Mouse (Mus musculus): ENCODE measurements at regions not wholly inside any gene's neighbourhood (a gene's known extent, or its start where the extent isn't known, plus 50 kb on each side); places are given as distances from the start of the nearest gene placed in this dataset.
"Not testable (repeated sequence)": the region's sequence is repeated elsewhere in the genome, so short reads cannot be mapped to it uniquely, and the experiment has no call there.

GRCm38 (mm10) chr16:73182776-73183175, 874.7 kb downstream of the Robo1 start:
- no peak overlapping the region for H3K4me3 ChIP-seq (ENCODE audit: low read depth, low read length)
- DNase-seq (ENCODE audit: low spot score) (no peak), ATAC-seq (ENCODE audit: extremely low read depth, insufficient number of reproducible peaks, low FRiP score, poor library complexity, severe bottlenecking) (no peak)
- TF ChIP-seq POLR2AphosphoS5 (IDR thresholded peaks at IDR 0.05; ENCODE audit: insufficient replicate concordance, low read depth, low read length) (no peak), GATA2 (IDR thresholded peaks at IDR 0.05; ENCODE audit: borderline replicate concordance, low read depth, low read length) (no peak), TAL1 (conservative IDR thresholded peaks at IDR 0.05; ENCODE audit: low read depth, low read length) (no peak), GATA1 (IDR thresholded peaks at IDR 0.05; ENCODE audit: borderline replicate concordance, low read length) (no peak), CTCF (IDR thresholded peaks at IDR 0.05; ENCODE audit: low read depth, low read length) (no peak)
- no peaks in the 10 kb centered on the region for H3K36me3 ChIP-seq (replicated peaks)
- H3K27me3 ChIP-seq (ENCODE audit: insufficient read depth, low read length), result no peaks in the 10 kb centered on the region
- peaks cover 13% of the 10 kb centered on the region for H3K9me3 ChIP-seq (replicated peaks)
- H3K4me1 ChIP-seq (ENCODE audit: insufficient read depth, low read depth, low read length), result no peaks in the 10 kb centered on the region

DNA sequence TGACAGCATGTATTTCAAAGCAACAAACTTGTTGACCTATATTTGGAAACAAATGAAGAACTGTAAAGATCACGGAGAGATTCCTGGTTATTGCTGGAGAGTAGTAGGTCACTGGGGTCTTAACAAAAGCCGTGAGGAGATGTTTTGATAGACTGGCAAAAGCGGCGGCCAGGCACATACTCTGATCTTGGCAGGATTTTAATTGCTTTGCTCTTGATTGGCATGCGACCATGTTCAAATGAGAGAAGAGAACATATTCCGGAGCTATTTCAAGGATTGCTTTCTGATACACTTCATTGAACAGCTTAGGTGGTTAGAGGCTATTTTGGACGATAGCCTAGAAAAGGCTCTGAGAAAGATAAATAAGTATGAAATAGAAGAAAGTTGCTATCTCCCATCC, 874.2 kb downstream of the Robo1 start:
- no peaks in the 10 kb centered on the region for H3K27me3 ChIP-seq (ENCODE audit: insufficient read depth, low read length)
- TF ChIP-seq POLR2AphosphoS5 (IDR thresholded peaks at IDR 0.05; ENCODE audit: insufficient replicate concordance, low read depth, low read length) (no peak), GATA2 (IDR thresholded peaks at IDR 0.05; ENCODE audit: borderline replicate concordance, low read depth, low read length) (no peak), TAL1 (conservative IDR thresholded peaks at IDR 0.05; ENCODE audit: low read depth, low read length) (no peak), GATA1 (IDR thresholded peaks at IDR 0.05; ENCODE audit: borderline replicate concordance, low read length) (no peak), CTCF (IDR thresholded peaks at IDR 0.05; ENCODE audit: low read depth, low read length) (no peak)
- no peak overlapping the region for H3K4me3 ChIP-seq (ENCODE audit: low read depth, low read length)
- H3K9me3 ChIP-seq (replicated peaks), result peaks cover 13% of the 10 kb centered on the region
- no peak for ATAC-seq (ENCODE audit: extremely low read depth, insufficient number of reproducible peaks, low FRiP score, poor library complexity, severe bottlenecking)
- H3K36me3 ChIP-seq (replicated peaks), result no peaks in the 10 kb centered on the region
- no peaks in the 10 kb centered on the region for H3K4me1 ChIP-seq (ENCODE audit: insufficient read depth, low read depth, low read length)
- DNase-seq (ENCODE audit: low spot score), result no peak

- DNase-seq (ENCODE audit: low spot score) (no peak), ATAC-seq (ENCODE audit: extremely low read depth, insufficient number of reproducible peaks, low FRiP score, poor library complexity, severe bottlenecking) (no peak)
- Histone ChIP-seq H3K4me1 (ENCODE audit: insufficient read depth, low read depth, low read length) (no peaks in the 10 kb centered on the region), H3K9me3 (replicated peaks) (peaks cover 24% of the 10 kb centered on the region), H3K4me3 (ENCODE audit: low read depth, low read length) (no peak overlapping the region), H3K36me3 (replicated peaks) (no peaks in the 10 kb centered on the region), H3K27me3 (ENCODE audit: insufficient read depth, low read length) (no peaks in the 10 kb centered on the region)
- no peak for TF ChIP-seq POLR2AphosphoS5 (IDR thresholded peaks at IDR 0.05; ENCODE audit: insufficient replicate concordance, low read depth, low read length)
- no peak for TF ChIP-seq GATA1 (IDR thresholded peaks at IDR 0.05; ENCODE audit: borderline replicate concordance, low read length)
- no peak for TF ChIP-seq GATA2 (IDR thresholded peaks at IDR 0.05; ENCODE audit: borderline replicate concordance, low read depth, low read length)
- no peak for TF ChIP-seq CTCF (IDR thresholded peaks at IDR 0.05; ENCODE audit: low read depth, low read length)
- TF ChIP-seq TAL1 (conservative IDR thresholded peaks at IDR 0.05; ENCODE audit: low read depth, low read length), result no peak
Observed at GRCm38 (mm10) chr16:73155447-73155846, 847.3 kb downstream of the Robo1 start.

DNA sequence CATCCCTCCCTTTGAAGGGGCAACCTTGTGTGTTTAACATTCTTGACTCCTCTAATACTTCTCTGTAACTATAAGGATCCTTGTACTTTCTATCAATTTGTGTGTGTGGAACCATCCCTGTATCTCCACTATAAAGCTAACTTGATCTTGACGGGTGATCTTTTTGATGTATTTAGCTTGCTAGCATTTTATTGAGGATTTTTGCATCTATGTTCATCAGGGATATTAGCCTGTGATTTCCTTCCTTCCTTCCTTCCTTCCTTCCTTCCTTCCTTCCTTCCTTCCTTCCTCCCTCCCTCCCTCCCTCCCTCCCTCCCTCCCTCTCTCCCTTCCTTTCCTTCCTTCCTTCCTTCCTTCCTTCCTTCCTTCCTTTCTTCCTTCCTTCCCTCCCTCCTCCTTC, 819.8 kb downstream of the Robo1 start:
- ATAC-seq (ENCODE audit: extremely low read depth, insufficient number of reproducible peaks, low FRiP score, poor library complexity, severe bottlenecking); DNase-seq (ENCODE audit: low spot score); H3K27me3 ChIP-seq (ENCODE audit: insufficient read depth, low read length); H3K4me1 ChIP-seq (ENCODE audit: insufficient read depth, low read depth, low read length); H3K4me3 ChIP-seq (ENCODE audit: low read depth, low read length); H3K36me3 ChIP-seq (replicated peaks): not testable (repeated sequence)
- peaks cover 13% of the 10 kb centered on the region for H3K9me3 ChIP-seq (replicated peaks)

- ATAC-seq (ENCODE audit: extremely low read depth, insufficient number of reproducible peaks, low FRiP score, poor library complexity, severe bottlenecking) (no peak), DNase-seq (ENCODE audit: low spot score) (no peak)
- Histone ChIP-seq H3K4me3 (ENCODE audit: low read depth, low read length) (no peak overlapping the region), H3K27me3 (ENCODE audit: insufficient read depth, low read length) (no peaks in the 10 kb centered on the region), H3K4me1 (ENCODE audit: insufficient read depth, low read depth, low read length) (no peaks in the 10 kb centered on the region), H3K9me3 (replicated peaks) (peaks cover 8% of the 10 kb centered on the region; the same call in 1 of the 2 replicates), H3K36me3 (replicated peaks) (no peaks in the 10 kb centered on the region)
- TF ChIP-seq GATA2 (IDR thresholded peaks at IDR 0.05; ENCODE audit: borderline replicate concordance, low read depth, low read length), result no peak
- TF ChIP-seq TAL1 (conservative IDR thresholded peaks at IDR 0.05; ENCODE audit: low read depth, low read length), result no peak
- no peak for TF ChIP-seq POLR2AphosphoS5 (IDR thresholded peaks at IDR 0.05; ENCODE audit: insufficient replicate concordance, low read depth, low read length)
- no peak for TF ChIP-seq CTCF (IDR thresholded peaks at IDR 0.05; ENCODE audit: low read depth, low read length)
- TF ChIP-seq GATA1 (IDR thresholded peaks at IDR 0.05; ENCODE audit: borderline replicate concordance, low read length), result no peak
Observed at GRCm38 (mm10) chr16:73120568-73120967, 812.5 kb downstream of the Robo1 start.

DNA sequence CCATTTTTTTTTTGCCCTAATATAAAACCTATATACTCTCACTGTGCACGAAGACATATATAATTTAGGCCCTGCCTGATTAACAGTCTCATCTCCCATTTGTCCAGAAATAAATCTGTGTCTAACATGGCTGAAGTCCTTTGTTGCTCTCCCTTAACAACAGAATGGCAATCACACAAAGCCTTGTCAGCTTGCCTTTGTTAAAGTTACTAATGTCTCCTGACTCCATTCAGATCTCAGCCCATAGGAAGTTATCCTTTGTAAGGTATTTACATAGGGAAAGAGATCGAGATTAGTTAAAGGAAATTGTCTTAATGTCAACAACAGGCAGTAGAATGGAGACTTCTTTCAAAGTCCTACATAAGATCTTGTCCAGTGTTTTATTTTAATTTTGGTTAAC, 809.2 kb downstream of the Robo1 start:
- ATAC-seq (ENCODE audit: extremely low read depth, insufficient number of reproducible peaks, low FRiP score, poor library complexity, severe bottlenecking) (no peak), DNase-seq (ENCODE audit: low spot score) (no peak)
- Histone ChIP-seq H3K9me3 (replicated peaks) (peaks cover 8% of the 10 kb centered on the region; the same call in 1 of the 2 replicates), H3K27me3 (ENCODE audit: insufficient read depth, low read length) (no peaks in the 10 kb centered on the region), H3K4me3 (ENCODE audit: low read depth, low read length) (no peak overlapping the region), H3K36me3 (replicated peaks) (no peaks in the 10 kb centered on the region), H3K4me1 (ENCODE audit: insufficient read depth, low read depth, low read length) (no peaks in the 10 kb centered on the region)
- TF ChIP-seq POLR2AphosphoS5 (IDR thresholded peaks at IDR 0.05; ENCODE audit: insufficient replicate concordance, low read depth, low read length) (no peak), GATA2 (IDR thresholded peaks at IDR 0.05; ENCODE audit: borderline replicate concordance, low read depth, low read length) (no peak), GATA1 (IDR thresholded peaks at IDR 0.05; ENCODE audit: borderline replicate concordance, low read length) (no peak), CTCF (IDR thresholded peaks at IDR 0.05; ENCODE audit: low read depth, low read length) (no peak), TAL1 (conservative IDR thresholded peaks at IDR 0.05; ENCODE audit: low read depth, low read length) (no peak)

DNA sequence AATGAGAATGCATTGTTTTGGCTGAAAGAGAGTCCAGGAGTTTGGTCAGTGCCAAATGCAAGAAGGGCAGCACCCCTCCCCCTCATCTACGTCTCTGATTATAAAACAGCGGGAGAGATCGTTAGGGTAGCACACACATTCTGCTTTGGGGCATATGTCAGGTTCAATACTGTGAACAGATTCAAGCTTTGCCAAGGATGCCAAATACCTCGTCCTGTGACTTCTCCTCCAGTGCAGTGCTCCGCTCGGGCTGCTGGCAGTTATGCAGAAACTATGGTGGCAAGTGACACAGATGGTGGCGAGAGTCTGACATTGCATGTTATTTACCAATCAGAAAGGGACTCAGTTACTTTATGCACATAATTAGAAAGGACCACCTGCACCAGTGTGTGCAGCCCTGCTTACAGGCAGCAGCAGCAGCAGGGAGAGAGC, 799.9 kb downstream of the Robo1 start:
- Histone ChIP-seq H3K9me3 (replicated peaks) (peaks cover 15% of the 10 kb centered on the region), H3K27me3 (ENCODE audit: insufficient read depth, low read length) (no peaks in the 10 kb centered on the region), H3K36me3 (replicated peaks) (no peaks in the 10 kb centered on the region), H3K4me3 (ENCODE audit: low read depth, low read length) (no peak overlapping the region), H3K4me1 (ENCODE audit: insufficient read depth, low read depth, low read length) (no peaks in the 10 kb centered on the region)
- ATAC-seq (ENCODE audit: extremely low read depth, insufficient number of reproducible peaks, low FRiP score, poor library complexity, severe bottlenecking) (no peak), DNase-seq (ENCODE audit: low spot score) (no peak)
- TF ChIP-seq TAL1 (conservative IDR thresholded peaks at IDR 0.05; ENCODE audit: low read depth, low read length), result no peak
- no peak for TF ChIP-seq CTCF (IDR thresholded peaks at IDR 0.05; ENCODE audit: low read depth, low read length)
- TF ChIP-seq POLR2AphosphoS5 (IDR thresholded peaks at IDR 0.05; ENCODE audit: insufficient replicate concordance, low read depth, low read length), result no peak
- TF ChIP-seq GATA2 (IDR thresholded peaks at IDR 0.05; ENCODE audit: borderline replicate concordance, low read depth, low read length), result no peak
- no peak for TF ChIP-seq GATA1 (IDR thresholded peaks at IDR 0.05; ENCODE audit: borderline replicate concordance, low read length)

All from G1E (cell line).